Mouse (Mus musculus) lung, adult 2 months (tissue): ENCODE results near the gene Mad1l1.

Source experiments
- CTCF ChIP-seq: fragments of 200-500 bp; IDR thresholded peaks from 2 replicates; pipeline ENCODE4 v1.5.1; 2011; ENCODE audit warnings: mild to moderate bottlenecking, low read length, control low read depth; ENCODE audit not compliant: insufficient read depth
- POLR2A ChIP-seq: fragments of 200-500 bp; IDR thresholded peaks from 2 replicates; pipeline ENCODE4 v1.6.1; 2011; ENCODE audit warnings: low read depth, mild to moderate bottlenecking, control low read depth, low read length, borderline replicate concordance; ENCODE audit errors: extremely low read depth

DNA sequence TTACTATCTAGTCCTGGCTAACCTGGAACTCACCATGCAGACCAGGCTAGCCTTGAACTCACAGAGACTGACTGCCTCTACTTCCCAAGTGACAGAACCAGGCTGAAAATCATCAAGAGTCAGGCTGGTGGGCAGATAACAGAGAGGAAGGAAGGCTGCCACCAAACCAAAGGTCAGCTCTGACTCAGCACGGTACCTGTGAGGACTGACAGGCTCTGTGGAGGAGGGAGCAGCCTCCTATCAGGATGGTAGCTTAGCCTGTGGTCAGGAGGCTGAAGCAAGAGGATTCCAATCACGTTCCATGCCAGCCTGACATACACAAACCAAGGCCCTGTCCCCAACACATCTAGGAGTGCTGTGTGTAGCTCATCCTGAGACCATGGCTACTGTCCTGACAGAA, 54.3 kb downstream of the Mad1l1 start:
- TF ChIP-seq CTCF, result no peak
- no peak for TF ChIP-seq POLR2A
